In genomic region chr13:51052408-51052807, GRCm38 (mm10) we compare ENCODE assay signal across 16 mouse cellular contexts. TPM values are rescaled to one million over a fixed set of nuclear protein-coding genes. Genes with fewer than 3 reads are reported as not detected.
DNase-seq lines count a peak whose midpoint lies in the region; TF ChIP-seq lines count a peak whose summit lies in the region.
"Had no signal": no experiment of that assay in that cellular context is flagged by ENCODE, and none has a peak within 500 bp of the region (broad histone marks: within the 10 kb centered on the region; RNA-seq: fewer than 3 reads in every experiment).

No protein-coding gene starts in this region.

- H3K36me3 ChIP-seq in ES-Bruce4 (ENCODE audit: control insufficient read depth, insufficient read depth, low read length, poor library complexity, severe bottlenecking) (no peaks in the 10 kb centered on the region), ES-E14 (ENCODE audit: control insufficient read depth, insufficient read depth, low read length, poor library complexity, severe bottlenecking) (no peaks in the 10 kb centered on the region)
- H3K36me3 ChIP-seq: embryonic facial prominence, embryonic 10.5 days; embryonic facial prominence, embryonic 12.5 days; forebrain, embryonic 12.5 days had no signal

- no peak for TF ChIP-seq CTCF in ES-Bruce4 (IDR thresholded peaks at IDR 0.05; ENCODE audit: low read depth, low read length)

- TF ChIP-seq EP300 in ES-Bruce4 (IDR thresholded peaks at IDR 0.05; ENCODE audit: insufficient read depth, low read depth, low read length) = peak; percentile 95

- in situ Hi-C loops in ES-E14 (cut with MboI; ENCODE audit: low sequenced_read_pairs in 2 of 2, unreplicated experiment in 2 of 2) = no loop called here

- peak; percentile 11 for DNase-seq in ES-E14 (ENCODE audit: low read depth, low spot score)
- no peak for DNase-seq in urinary bladder, adult 2 months (ENCODE audit: low spot score)
- DNase-seq in embryo, embryonic 10 days (ENCODE audit: low spot score) = no peak
- no peak for DNase-seq in heart, adult 9 months (ENCODE audit: low spot score in 2 of 2)
- DNase-seq: adrenal gland, adult 8-10 months; adrenal gland, postnatal 14 days; adrenal gland, postnatal 36 days; cerebellum, adult 11-12 months; cerebellum, adult 2 months; cerebellum, adult 9-10 months; cerebellum, postnatal 10 days; cerebellum, postnatal 25 days had no signal

- TF ChIP-seq POLR2A in ES-Bruce4 (IDR thresholded peaks at IDR 0.05; ENCODE audit: insufficient read depth, low read length) = no peak

- no peak overlapping the region for H3K9ac ChIP-seq in ES-Bruce4 (ENCODE audit: low read depth, poor library complexity, severe bottlenecking)
- H3K9ac ChIP-seq in ES-E14 (ENCODE audit: insufficient read depth, low read depth, low read length, poor library complexity, severe bottlenecking) = no peak overlapping the region
- H3K9ac ChIP-seq: embryonic facial prominence, embryonic 12.5 days; forebrain, embryonic 12.5 days had no signal

- H3K9me3 ChIP-seq in ES-Bruce4 (replicated peaks; ENCODE audit: control insufficient read depth, insufficient read depth, low read length, poor library complexity, severe bottlenecking) (no peaks in the 10 kb centered on the region), ES-E14 (ENCODE audit: control insufficient read depth, insufficient read depth, low read depth, low read length) (no peaks in the 10 kb centered on the region)
- H3K9me3 ChIP-seq: embryonic facial prominence, embryonic 10.5 days; embryonic facial prominence, embryonic 12.5 days; forebrain, embryonic 12.5 days had no signal

- H3K27ac ChIP-seq in ES-Bruce4 (ENCODE audit: insufficient read depth, low read length) = 0 out of 2 replicates have a peak overlapping the region, but pooled peaks have one; percentile 27
- 0 out of 2 replicates have a peak overlapping the region, but pooled peaks have one; percentile 63 for H3K27ac ChIP-seq in ES-E14 (ENCODE audit: insufficient read depth, low read depth, low read length, poor library complexity, severe bottlenecking)
- H3K27ac ChIP-seq: embryonic facial prominence, embryonic 10.5 days; embryonic facial prominence, embryonic 12.5 days; forebrain, embryonic 12.5 days had no signal

- H3K4me3 ChIP-seq in ES-Bruce4 (ENCODE audit: low read depth, low read length) = no peak overlapping the region
- H3K4me3 ChIP-seq in ES-E14 (ENCODE audit: insufficient read depth in 1 of 2, low read depth in 1 of 2, low read length in 2 of 2, poor library complexity in 1 of 2, severe bottlenecking in 1 of 2) = no peak overlapping the region
- H3K4me3 ChIP-seq: embryonic facial prominence, embryonic 10.5 days; embryonic facial prominence, embryonic 12.5 days; forebrain, embryonic 12.5 days had no signal

- H3K27me3 ChIP-seq in ES-Bruce4 (ENCODE audit: control insufficient read depth, insufficient read depth, low read length, poor library complexity, severe bottlenecking) = no peaks in the 10 kb centered on the region
- H3K27me3 ChIP-seq: embryonic facial prominence, embryonic 12.5 days; forebrain, embryonic 12.5 days had no signal

- peaks cover 10% of the 10 kb centered on the region for H3K4me1 ChIP-seq in ES-Bruce4 (ENCODE audit: control insufficient read depth, insufficient read depth, low read length)
- peaks cover 0 to 13% of the 10 kb centered on the region in 2 experiments; a peak in 2 of 4 replicates for H3K4me1 ChIP-seq in ES-E14 (ENCODE audit: control insufficient read depth in 2 of 2, insufficient read depth in 2 of 2, low read length in 2 of 2, poor library complexity in 1 of 2)
- H3K4me1 ChIP-seq: embryonic facial prominence, embryonic 12.5 days; forebrain, embryonic 12.5 days had no signal

TF ChIP-seq in ES-E14, 5 proteins besides CTCF, POLR2A, EP300 and RAD21:
- no peak for TF ChIP-seq HCFC1 (IDR thresholded peaks at IDR 0.05; ENCODE audit: borderline replicate concordance, insufficient read depth, low read length)
- no peak for TF ChIP-seq ZNF384 (IDR thresholded peaks at IDR 0.05; ENCODE audit: low read depth, low read length)
- TF ChIP-seq ZC3H11A (IDR thresholded peaks at IDR 0.05; ENCODE audit: borderline replicate concordance, low read depth, low read length) = no peak
- TF ChIP-seq MAFK (IDR thresholded peaks at IDR 0.05; ENCODE audit: insufficient read depth, low read depth, low read length) = no peak
- TF ChIP-seq CHD2 (IDR thresholded peaks at IDR 0.05; ENCODE audit: low read depth, low read length) = no peak

RNA-seq across cellular contexts. Expression of gene Spin1, which starts 48.3 kb away (rescaled TPM):
- polyA plus RNA-seq in ES-Bruce4 (2011; ENCODE audit: insufficient read depth, insufficient read length, low read depth, missing spikeins) = 72.0 and 72.3 TPM in 2 replicates
- total RNA-seq in ES-E14 (2012; rRNA removed) = 33.9 and 36.4 TPM in 2 replicates
- 41.5 and 49.4 TPM in 2 replicates for polyA plus RNA-seq in urinary bladder, adult 2 months (2012; rRNA removed)
